Comparison of ENCODE assay signal across 11 mouse cellular contexts in the genomic region with DNA sequence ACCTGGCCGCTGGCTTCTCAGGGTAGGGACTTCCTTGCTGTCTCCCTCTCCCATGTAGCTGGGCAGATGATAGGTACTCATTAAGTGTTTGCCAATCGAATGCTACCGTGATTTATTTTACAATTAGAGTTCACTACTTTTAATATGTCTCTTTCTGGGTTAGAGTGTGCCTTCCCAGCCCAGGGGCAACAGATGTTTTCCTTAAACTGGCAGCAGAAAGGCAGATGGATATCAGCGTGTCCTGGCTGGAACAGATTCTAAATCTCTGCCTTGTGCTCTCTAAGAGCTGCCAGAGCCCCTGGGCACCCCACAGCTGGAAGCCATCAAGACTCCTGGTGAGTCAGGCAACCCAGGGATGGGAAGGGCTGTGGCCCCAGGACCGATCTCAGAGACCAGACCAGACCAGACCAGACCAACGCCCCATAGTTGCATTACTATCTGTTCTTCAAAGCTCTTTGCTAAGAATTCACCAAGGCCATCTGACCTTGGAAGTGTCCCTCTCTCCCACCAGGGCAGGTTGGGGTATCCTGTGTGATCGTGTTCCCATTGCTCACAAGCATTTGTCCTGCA.
DNase-seq lines count a peak whose midpoint lies in the region; ATAC-seq and TF ChIP-seq lines count a peak whose summit lies in the region.
"Had no signal": no experiment of that assay in that cellular context is flagged by ENCODE, and none has a peak within 500 bp of the region (broad histone marks: within the 10 kb centered on the region; RNA-seq: fewer than 3 reads in every experiment).

No protein-coding gene starts in this region.

- H3K9me3 ChIP-seq in limb, embryonic 11.5 days (ENCODE audit: control insufficient read depth, low read length), result no peaks in the 10 kb centered on the region
- H3K9me3 ChIP-seq: heart, embryonic 15.5 days had no signal

- H3K4me1 ChIP-seq in limb, embryonic 11.5 days (ENCODE audit: control insufficient read depth, insufficient read depth, low read length), result peaks cover 56% of the 10 kb centered on the region
- no peaks in the 10 kb centered on the region for H3K4me1 ChIP-seq in thymus, adult 2 months (replicated peaks; ENCODE audit: control insufficient read depth, insufficient read depth, low read length)

- no peaks in the 10 kb centered on the region; the same call in 1 of the 2 replicates for H3K36me3 ChIP-seq in limb, embryonic 11.5 days (ENCODE audit: control insufficient read depth, insufficient read depth, low read length)
- no peaks in the 10 kb centered on the region for H3K36me3 ChIP-seq in thymus, adult 2 months (ENCODE audit: control insufficient read depth, insufficient read depth, low read length)
- H3K36me3 ChIP-seq: heart, embryonic 15.5 days had no signal

- H3K9ac ChIP-seq in limb, embryonic 11.5 days (ENCODE audit: low read length), result no peak overlapping the region
- H3K9ac ChIP-seq: heart, embryonic 15.5 days had no signal

- DNase-seq in gastrocnemius, adult 2 months, result peak; percentile 45
- no peak for DNase-seq in gastrocnemius, postnatal 4 days (ENCODE audit: low spot score in 2 of 2)
- DNase-seq in 3T3-L1 (ENCODE audit: low read depth, low spot score), result peak; percentile 95
- peak; percentile 56 for DNase-seq in embryo, embryonic 11 days
- peak; percentile 45 for DNase-seq in limb, embryonic 11.5 days (ENCODE audit: low spot score)
- DNase-seq in thymus, adult 2 months, result no peak
- no peak for DNase-seq in left cerebral cortex, adult 9 months (ENCODE audit: low spot score in 2 of 2)
- DNase-seq in urinary bladder, postnatal 36 days (ENCODE audit: low spot score in 2 of 2), result no peak
- DNase-seq: cerebellum, postnatal 36 days; retina, postnatal 1 day had no signal

- no peak for ATAC-seq in limb, embryonic 11.5 days (ENCODE audit: insufficient number of reproducible peaks, low FRiP score, low TSS enrichment, low read depth)

- no peak for TF ChIP-seq POLR2A in thymus, adult 2 months (IDR thresholded peaks at IDR 0.05; ENCODE audit: control insufficient read depth, extremely low read depth, insufficient read depth, low read length, poor library complexity)

- 26% methylated on average over 7 of the region's 7 CpGs for WGBS in limb, embryonic 11.5 days
- WGBS in thymus, adult 2 months, result 93% methylated on average over 7 of the region's 7 CpGs

- 0 out of 2 replicates have a peak overlapping the region, but pooled peaks have one; percentile 15 for H3K4me2 ChIP-seq in limb, embryonic 11.5 days (ENCODE audit: low read depth, severe bottlenecking)
- H3K4me2 ChIP-seq: heart, embryonic 15.5 days had no signal

- no peak for TF ChIP-seq CTCF in gastrocnemius, adult 2 months (IDR thresholded peaks at IDR 0.05)
- no peak for TF ChIP-seq CTCF in thymus, adult 2 months (IDR thresholded peaks at IDR 0.05; ENCODE audit: borderline replicate concordance, control insufficient read depth, extremely low read depth, insufficient read depth, low read length, poor library complexity)

- 0 out of 2 replicates have a peak overlapping the region, but pooled peaks have one; percentile 0 for H3K27ac ChIP-seq in gastrocnemius, adult 2 months
- H3K27ac ChIP-seq in limb, embryonic 11.5 days (replicated peaks; ENCODE audit: low read depth, low read length), result no peak overlapping the region; the same call in 1 of the 2 replicates
- H3K27ac ChIP-seq in thymus, adult 2 months (ENCODE audit: control insufficient read depth, insufficient read depth, low read length), result no peak overlapping the region
- H3K27ac ChIP-seq: heart, embryonic 15.5 days had no signal

- H3K27me3 ChIP-seq in limb, embryonic 11.5 days (ENCODE audit: control insufficient read depth, insufficient read depth, low read length), result no peaks in the 10 kb centered on the region
- H3K27me3 ChIP-seq in thymus, adult 2 months (ENCODE audit: control insufficient read depth, insufficient read depth, low read length), result no peaks in the 10 kb centered on the region
- H3K27me3 ChIP-seq: heart, embryonic 15.5 days had no signal

- intact Hi-C loops in gastrocnemius, adult 2 months (cut with DNase I), result no loop called here

- H3K4me3 ChIP-seq in gastrocnemius, adult 2 months, result no peak overlapping the region
- H3K4me3 ChIP-seq in limb, embryonic 11.5 days (ENCODE audit: low read depth, low read length), result no peak overlapping the region
- H3K4me3 ChIP-seq in thymus, adult 2 months (ENCODE audit: control insufficient read depth, insufficient read depth, low read length), result no peak overlapping the region
- H3K4me3 ChIP-seq: heart, embryonic 15.5 days had no signal

Comparison
In these comparisons a context has a peak if more than half of its experiments do, and no peak if none do; other contexts are left out.
1. DNase-seq: peak in gastrocnemius, adult 2 months (single experiment), 3T3-L1 (single experiment), embryo, embryonic 11 days (single experiment) and limb, embryonic 11.5 days (single experiment); none in gastrocnemius, postnatal 4 days (0 of 2), thymus, adult 2 months (single experiment), left cerebral cortex, adult 9 months (0 of 2) and urinary bladder, postnatal 36 days (0 of 2).